Mouse (Mus musculus) adrenal gland, adult 8-10 months (tissue): ENCODE results near the gene Tex50. TPM values are rescaled to one million over a fixed set of nuclear protein-coding genes. Genes with fewer than 3 reads are reported as not detected.

ENCODE experiments used
- DNase-seq: peaks from one replicate; pipeline ENCODE4 v3.0.0; 2022
- total RNA-seq, 4 experiments: library from RNA; stranded (reverse); gene quantifications; 2 replicates each; pipeline ENCODE4 v1.2.4; 2022

Gene Tex50
- total RNA-seq, 4 experiments from 2014 or later: not detected

- DNase-seq: no peak
Measured at GRCm38 (mm10) chr1:161122661-161123418, 36.3 kb downstream of the Tex50 start.

GRCm38 (mm10) chr1:161114591-161114990 lies 44.5 kb downstream of the Tex50 start:
- DNase-seq: no peak

- no peak for DNase-seq
Measured at GRCm38 (mm10) chr1:161109216-161109615, 49.9 kb downstream of the Tex50 start.

Other genes with a start within 250 kb of the Tex50 start
- 1 to 10 TPM in 3 of 4 experiments, under 1 TPM in 1; 0.80 to 2.2 (median 1.6) TPM for gene Serpinc1, start 180.7 kb downstream of the Tex50 start, total RNA-seq
- gene Zbtb37, start 124.5 kb downstream of the Tex50 start, total RNA-seq: 10 to 100 TPM; 13.1 to 27.1 (median 19.0) TPM
- gene Dars2, start 88.7 kb downstream of the Tex50 start, total RNA-seq: 10 to 100 TPM; 29.7 to 31.8 (median 31.0) TPM
- 1 to 10 TPM; 1.7 to 3.6 (median 2.8) TPM for gene Cenpl, start 88.6 kb downstream of the Tex50 start, total RNA-seq
- 10 to 100 TPM; 16.1 to 21.1 (median 18.6) TPM for gene Klhl20, start 27.8 kb downstream of the Tex50 start, total RNA-seq
- 10 to 100 TPM in 2 of 4 experiments, 1 to 10 TPM in 2; 7.6 to 13.6 (median 10.3) TPM for gene Ankrd45, start 16.6 kb downstream of the Tex50 start, total RNA-seq
- gene Prdx6, start 91.9 kb upstream of the Tex50 start, total RNA-seq: 100 to 1,000 TPM; 240 to 766 (median 475) TPM
- not detected for gene Tnfsf4, start 236.1 kb upstream of the Tex50 start, total RNA-seq